Mouse (Mus musculus) intestine, embryonic 15.5 days (tissue): ENCODE data around the gene Ggact. TPM values are rescaled to one million over a fixed set of nuclear protein-coding genes. Genes with fewer than 3 reads are reported as not detected.
A peak's percentile ranks its signal among the peaks of the same experiment; 100 is the strongest.

Experiments used
- ATAC-seq: fragments of 200-750 bp; cut with Nextera tagmentation; 2 replicates; pipeline ENCODE4 v1.8.0; 2017; ENCODE audit warnings: moderate TSS enrichment, moderate library complexity
- H3K27ac ChIP-seq: fragments of 300-500 bp; sonication (generic); 2 replicates; pipeline ENCODE4 v1.5.1; 2015; ENCODE audit warnings: mild to moderate bottlenecking, inconsistent platforms
- H3K27me3 ChIP-seq: fragments of 300-500 bp; sonication (generic); replicated peaks from 2 replicates; pipeline ENCODE4 v1.6.1; 2015; ENCODE audit warnings: inconsistent platforms
- H3K36me3 ChIP-seq: fragments of 300-500 bp; sonication (generic); 2 replicates; pipeline ENCODE4 v1.6.1; 2015; ENCODE audit warnings: inconsistent platforms
- H3K4me1 ChIP-seq: fragments of 300-500 bp; sonication (generic); replicated peaks from 2 replicates; pipeline ENCODE4 v1.6.1; 2015; ENCODE audit warnings: inconsistent platforms
- H3K4me2 ChIP-seq: fragments of 300-500 bp; sonication (generic); replicated peaks from 2 replicates; pipeline ENCODE4 v1.6.1; 2015; ENCODE audit warnings: mild to moderate bottlenecking, inconsistent platforms
- H3K4me3 ChIP-seq: fragments of 300-500 bp; sonication (generic); replicated peaks from 2 replicates; pipeline ENCODE4 v1.5.1; 2015; ENCODE audit warnings: inconsistent platforms
- H3K9ac ChIP-seq: fragments of 300-500 bp; sonication (generic); 2 replicates; pipeline ENCODE4 v1.6.1; 2015; ENCODE audit warnings: inconsistent platforms
- H3K9me3 ChIP-seq: fragments of 300-500 bp; sonication (generic); 2 replicates; pipeline ENCODE4 v1.6.1; 2016; ENCODE audit warnings: inconsistent platforms
- WGBS: fragments of 180-500 bp; shearing (Covaris S2); methylation state at CpG from one replicate; pipeline ENCODE4 v1.1.7; 2015; 5-methylcytosine and 5-hydroxymethylcytosine counted together
- polyA plus RNA-seq: library from polyadenylated mRNA; unstranded; fragments of >200 nt; fragmentation: Nextera tagmentation; extraction: Ambion mirVana; gene quantifications from 2 replicates; pipeline ENCODE4 v1.2.1, GENCODE M21; 2015

Gene Ggact
- polyA plus RNA-seq, 1 experiment from 2014 or later, result 45.1 TPM

DNA sequence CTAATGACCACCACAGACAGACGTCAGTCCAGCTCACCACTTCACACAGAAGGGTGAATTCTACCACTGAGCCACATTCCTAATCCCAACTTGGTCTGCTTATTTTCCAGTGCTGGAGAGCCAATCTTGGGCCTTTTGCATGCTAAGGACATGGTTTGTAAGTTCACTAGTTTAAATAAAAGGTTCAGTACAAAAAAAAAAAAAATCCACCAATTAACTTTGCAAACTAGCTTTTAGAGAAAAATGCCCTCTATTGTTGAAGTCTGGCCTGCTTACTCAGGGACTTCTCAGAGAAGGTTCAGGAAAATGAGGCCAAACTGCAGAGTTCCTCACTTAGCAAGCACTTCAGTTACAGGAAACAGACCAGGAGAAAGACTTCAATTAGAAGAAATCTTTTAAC, 1.4 kb downstream of the Ggact start:
- WGBS, result 56% methylated on average over 1 of the region's 1 CpGs
- Histone ChIP-seq H3K4me3 (peak overlapping the region; percentile 67), H3K27ac (no peak overlapping the region), H3K4me2 (peak overlapping the region; percentile 93), H3K4me1 (no peaks in the 10 kb centered on the region), H3K9me3 (no peaks in the 10 kb centered on the region), H3K27me3 (no peaks in the 10 kb centered on the region), H3K9ac (peak overlapping the region; percentile 64; the same call in 1 of the 2 replicates), H3K36me3 (no peaks in the 10 kb centered on the region)
- no peak for ATAC-seq

DNA sequence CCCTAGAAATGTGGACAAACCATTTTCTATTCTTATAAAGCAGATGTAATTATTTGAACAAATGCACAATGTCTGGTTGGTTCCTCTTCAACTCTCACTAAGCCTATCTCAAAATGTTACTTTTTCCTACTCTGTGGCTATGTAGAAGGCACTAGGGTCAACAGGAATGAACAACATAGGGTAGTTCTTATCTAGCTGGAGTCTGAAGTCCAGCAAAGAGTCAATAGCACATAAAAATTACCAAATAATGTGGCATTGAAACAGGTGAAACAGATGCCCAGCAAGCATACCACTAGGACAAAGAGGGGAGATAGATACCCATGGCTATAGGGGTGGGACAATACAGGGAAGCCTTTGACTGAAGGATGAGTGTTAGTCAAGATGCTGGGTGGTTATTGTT, 2.3 kb downstream of the Ggact start:
- Histone ChIP-seq H3K4me1 (no peaks in the 10 kb centered on the region), H3K9me3 (no peaks in the 10 kb centered on the region), H3K27me3 (no peaks in the 10 kb centered on the region), H3K9ac (no peak overlapping the region), H3K4me2 (peak overlapping the region; percentile 93; the same call in 1 of the 2 replicates), H3K27ac (no peak overlapping the region; the same call in 1 of the 2 replicates), H3K4me3 (no peak overlapping the region), H3K36me3 (no peaks in the 10 kb centered on the region)
- ATAC-seq, result peak; percentile 4; the same call in 1 of the 2 replicates

- Histone ChIP-seq H3K27ac (peak overlapping the region; percentile 54; the same call in 1 of the 2 replicates), H3K36me3 (no peaks in the 10 kb centered on the region), H3K27me3 (no peaks in the 10 kb centered on the region), H3K9me3 (no peaks in the 10 kb centered on the region), H3K9ac (no peak overlapping the region), H3K4me1 (no peaks in the 10 kb centered on the region), H3K4me2 (peak overlapping the region; percentile 24; the same call in 1 of the 2 replicates), H3K4me3 (no peak overlapping the region)
- ATAC-seq, result peak; percentile 76
- WGBS, result 58% methylated on average over 5 of the region's 5 CpGs
These were observed 4.0 kb downstream of the Ggact start for GRCm38 (mm10) chr14:122909368-122910091.

DNA sequence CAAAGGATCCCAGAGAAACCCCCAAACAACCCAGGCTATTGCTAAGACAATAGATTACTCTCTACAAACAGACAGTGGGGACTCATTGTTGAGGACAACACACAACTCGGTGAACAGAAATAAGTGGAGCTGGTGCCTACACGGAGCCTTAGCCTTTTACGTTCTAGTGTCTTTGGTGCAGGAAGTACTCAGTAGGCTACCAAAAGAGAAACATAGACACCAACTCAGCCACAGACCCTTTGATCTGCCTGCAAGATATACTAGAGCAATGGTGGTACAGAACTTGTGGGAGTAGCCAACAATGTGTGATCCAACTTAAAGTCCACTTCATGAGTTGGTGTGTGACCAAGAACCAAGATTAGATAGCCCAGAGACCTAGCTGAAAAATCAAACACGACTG, 5.5 kb downstream of the Ggact start:
- no peaks in the 10 kb centered on the region for H3K27me3 ChIP-seq
- no peaks in the 10 kb centered on the region for H3K9me3 ChIP-seq
- ATAC-seq, result no peak
- H3K27ac ChIP-seq, result no peak overlapping the region
- WGBS, result 89% methylated on average over 4 of the region's 4 CpGs
- H3K4me3 ChIP-seq, result no peak overlapping the region
- H3K4me1 ChIP-seq, result peaks cover 2% of the 10 kb centered on the region; the same call in 1 of the 2 replicates
- H3K36me3 ChIP-seq, result no peaks in the 10 kb centered on the region
- H3K9ac ChIP-seq, result no peak overlapping the region
- no peak overlapping the region for H3K4me2 ChIP-seq

GRCm38 (mm10) chr14:122905007-122905406, 8.6 kb downstream of the Ggact start:
- no peaks in the 10 kb centered on the region for H3K27me3 ChIP-seq
- H3K4me3 ChIP-seq, result no peak overlapping the region
- no peak overlapping the region for H3K4me2 ChIP-seq
- no peaks in the 10 kb centered on the region for H3K36me3 ChIP-seq
- no peak overlapping the region for H3K9ac ChIP-seq
- H3K4me1 ChIP-seq, result peaks cover 11% of the 10 kb centered on the region
- H3K9me3 ChIP-seq, result no peaks in the 10 kb centered on the region
- no peak overlapping the region for H3K27ac ChIP-seq
- WGBS, result 96% methylated on average over 1 of the region's 1 CpGs
- no peak for ATAC-seq

DNA sequence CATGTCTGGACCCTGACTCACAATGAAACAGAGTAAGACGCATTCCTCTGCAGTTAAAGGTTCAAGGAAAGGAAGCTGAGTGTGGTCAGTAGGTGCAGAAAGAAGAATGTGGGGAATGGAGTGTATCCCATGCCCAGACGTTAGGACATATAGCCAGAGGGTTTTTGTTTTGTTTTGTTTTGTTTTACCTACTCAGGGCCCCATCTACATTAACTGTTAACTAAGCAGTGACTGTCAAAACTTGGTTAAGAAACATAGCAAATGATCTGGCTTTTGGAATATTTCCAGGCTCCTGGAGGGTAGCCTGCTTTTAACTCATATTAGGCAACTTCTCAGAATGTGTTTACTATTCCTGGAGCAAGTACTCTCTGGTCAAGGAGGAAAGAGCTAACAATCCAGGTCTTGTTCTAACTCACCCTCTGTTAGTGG, 9.6 kb downstream of the Ggact start:
- Histone ChIP-seq H3K4me1 (peaks cover 11% of the 10 kb centered on the region), H3K9me3 (no peaks in the 10 kb centered on the region), H3K4me2 (no peak overlapping the region), H3K27ac (no peak overlapping the region), H3K9ac (no peak overlapping the region), H3K27me3 (no peaks in the 10 kb centered on the region), H3K4me3 (no peak overlapping the region), H3K36me3 (no peaks in the 10 kb centered on the region)
- WGBS, result 53% methylated on average over 2 of the region's 2 CpGs
- ATAC-seq, result no peak

GRCm38 (mm10) chr14:122902884-122903283, 10.7 kb downstream of the Ggact start:
- 0 out of 2 replicates have a peak overlapping the region, but pooled peaks have one; percentile 23 for H3K27ac ChIP-seq
- WGBS, result 60% methylated on average over 4 of the region's 4 CpGs
- no peaks in the 10 kb centered on the region for H3K27me3 ChIP-seq
- H3K9ac ChIP-seq, result no peak overlapping the region
- H3K4me3 ChIP-seq, result no peak overlapping the region
- H3K4me1 ChIP-seq, result peaks cover 11% of the 10 kb centered on the region
- H3K9me3 ChIP-seq, result no peaks in the 10 kb centered on the region
- H3K36me3 ChIP-seq, result no peaks in the 10 kb centered on the region
- no peak overlapping the region for H3K4me2 ChIP-seq
- ATAC-seq, result peak; percentile 66

- 48% methylated on average over 2 of the region's 2 CpGs for WGBS
- no peaks in the 10 kb centered on the region for H3K36me3 ChIP-seq
- peaks cover 11% of the 10 kb centered on the region for H3K4me1 ChIP-seq
- H3K9me3 ChIP-seq, result no peaks in the 10 kb centered on the region
- peak; percentile 90 for ATAC-seq
- no peak overlapping the region for H3K9ac ChIP-seq
- H3K27ac ChIP-seq, result peak overlapping the region; percentile 32; the same call in 1 of the 2 replicates
- no peak overlapping the region for H3K4me2 ChIP-seq
- H3K27me3 ChIP-seq, result no peaks in the 10 kb centered on the region
- no peak overlapping the region for H3K4me3 ChIP-seq
These were observed 11.4 kb downstream of the Ggact start for GRCm38 (mm10) chr14:122902136-122902535.

GRCm38 (mm10) chr14:122901715-122902114, 11.8 kb downstream of the Ggact start:
- H3K4me1 ChIP-seq, result peaks cover 11% of the 10 kb centered on the region
- no peaks in the 10 kb centered on the region for H3K27me3 ChIP-seq
- no peak overlapping the region for H3K4me3 ChIP-seq
- peak; percentile 32 for ATAC-seq
- H3K4me2 ChIP-seq, result peak overlapping the region; percentile 18; the same call in 1 of the 2 replicates
- 0 out of 2 replicates have a peak overlapping the region, but pooled peaks have one; percentile 4 for H3K27ac ChIP-seq
- 79% methylated on average over 2 of the region's 2 CpGs for WGBS
- no peaks in the 10 kb centered on the region for H3K9me3 ChIP-seq
- H3K9ac ChIP-seq, result no peak overlapping the region
- no peaks in the 10 kb centered on the region for H3K36me3 ChIP-seq

DNA sequence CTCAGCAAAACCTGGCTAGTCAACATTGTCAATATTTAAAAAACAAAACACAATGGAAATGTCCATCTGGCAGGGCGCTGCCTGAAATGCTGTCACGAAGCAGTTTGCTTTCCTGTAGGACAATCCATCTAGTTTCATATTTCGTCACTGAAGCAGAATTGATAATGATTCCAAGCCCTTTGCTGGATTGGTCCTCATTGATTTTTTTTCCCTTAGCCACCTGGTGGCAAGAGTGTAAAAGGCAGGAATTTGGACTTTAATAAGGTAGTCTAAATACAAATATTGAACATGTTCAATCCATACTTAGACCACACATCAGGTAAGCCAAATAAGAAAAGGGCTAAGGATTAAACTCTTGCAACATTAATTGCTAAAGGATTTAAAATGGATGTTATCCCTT, 12.4 kb downstream of the Ggact start:
- H3K4me1 ChIP-seq, result peaks cover 11% of the 10 kb centered on the region
- no peaks in the 10 kb centered on the region for H3K27me3 ChIP-seq
- no peak for ATAC-seq
- no peak overlapping the region for H3K4me3 ChIP-seq
- no peak overlapping the region for H3K9ac ChIP-seq
- 68% methylated on average over 3 of the region's 3 CpGs for WGBS
- no peaks in the 10 kb centered on the region for H3K9me3 ChIP-seq
- no peak overlapping the region for H3K27ac ChIP-seq
- no peak overlapping the region for H3K4me2 ChIP-seq
- H3K36me3 ChIP-seq, result no peaks in the 10 kb centered on the region

GRCm38 (mm10) chr14:122900679-122901078, 12.9 kb downstream of the Ggact start:
- Histone ChIP-seq H3K9ac (no peak overlapping the region), H3K4me2 (no peak overlapping the region), H3K4me3 (no peak overlapping the region), H3K4me1 (peaks cover 11% of the 10 kb centered on the region), H3K27me3 (no peaks in the 10 kb centered on the region), H3K27ac (no peak overlapping the region), H3K36me3 (no peaks in the 10 kb centered on the region), H3K9me3 (no peaks in the 10 kb centered on the region)
- no peak for ATAC-seq

DNA sequence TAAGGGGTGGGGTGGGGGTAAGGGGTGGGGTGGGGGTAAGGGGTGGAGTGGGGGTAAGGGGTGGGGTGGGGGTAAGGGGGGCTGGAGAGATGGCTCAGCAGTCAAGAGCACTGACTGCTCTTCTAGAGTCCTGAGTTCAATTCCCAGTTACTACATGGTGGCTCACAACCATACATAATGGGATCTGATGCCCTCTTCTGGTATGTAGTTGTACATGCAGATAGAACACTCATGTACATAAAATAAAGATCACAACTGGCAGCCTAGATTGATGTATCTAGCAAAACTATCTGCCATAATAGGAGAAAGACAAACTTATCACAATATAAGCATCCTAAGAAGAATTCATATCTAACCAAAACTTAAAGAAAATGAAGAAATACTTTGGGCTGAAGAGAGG, 15.0 kb downstream of the Ggact start:
- ATAC-seq, result no peak
- no peaks in the 10 kb centered on the region for H3K27me3 ChIP-seq

DNA sequence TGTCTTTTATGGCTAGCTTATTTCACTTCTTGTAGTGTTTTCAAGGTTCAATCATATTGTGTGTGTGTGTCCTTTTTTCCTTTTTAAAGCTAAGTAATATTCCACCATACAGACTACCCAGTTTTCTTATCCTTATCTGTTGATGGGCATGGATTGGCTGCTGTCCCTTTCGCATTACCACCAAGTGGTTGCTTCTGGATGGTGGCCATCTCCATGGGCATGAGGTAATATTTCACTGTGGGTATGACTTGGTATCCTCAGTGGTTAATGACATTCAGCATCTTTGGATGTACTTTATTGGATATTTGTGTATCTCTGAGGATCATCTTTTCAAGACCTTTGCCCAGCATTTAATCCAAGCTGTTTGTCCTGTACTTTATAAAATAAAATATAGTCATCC, 17.5 kb downstream of the Ggact start:
- H3K4me1 ChIP-seq, result no peaks in the 10 kb centered on the region
- no peak for ATAC-seq
- H3K9me3 ChIP-seq, result no peaks in the 10 kb centered on the region
- 92% methylated on average over 1 of the region's 1 CpGs for WGBS
- H3K9ac ChIP-seq, result no peak overlapping the region
- H3K36me3 ChIP-seq, result 0 out of 2 replicates have a peak, but pooled peaks cover 6% of the 10 kb centered on the region
- no peaks in the 10 kb centered on the region for H3K27me3 ChIP-seq
- no peak overlapping the region for H3K4me2 ChIP-seq
- no peak overlapping the region for H3K4me3 ChIP-seq
- no peak overlapping the region for H3K27ac ChIP-seq

More for the DNA sequence above, 15.0 kb downstream of the Ggact start:
- H3K9ac ChIP-seq, result no peak overlapping the region
- peaks cover 11% of the 10 kb centered on the region for H3K4me1 ChIP-seq
- no peak overlapping the region for H3K4me3 ChIP-seq
- H3K36me3 ChIP-seq, result no peaks in the 10 kb centered on the region
- no peak overlapping the region for H3K27ac ChIP-seq
- no peaks in the 10 kb centered on the region for H3K9me3 ChIP-seq
- no peak overlapping the region for H3K4me2 ChIP-seq
